Mouse (Mus musculus) thymus, postnatal 0 days (tissue): ENCODE measurements at regions not wholly inside any gene's neighbourhood (a gene's known extent, or its start where the extent isn't known, plus 50 kb on each side); places are given as distances from the start of the nearest gene placed in this dataset. TPM values are rescaled to one million over a fixed set of nuclear protein-coding genes. Genes with fewer than 3 reads are reported as not detected.
A peak's percentile ranks its signal among the peaks of the same experiment; 100 is the strongest.

Experiments used
- DNase-seq: peaks from one replicate; pipeline ENCODE4 v3.0.0-alpha.2; 2015; ENCODE audit warnings: low spot score
- microRNA counts: library from miRNA; unstranded; fragments of <30 nt; microRNA quantifications from one replicate; lab custom pipeline; 2015
- microRNA-seq: library from miRNA; unstranded; fragments of <30 nt; microRNA quantifications from one replicate; pipeline ENCODE4, GENCODE M21; 2016; ENCODE audit warnings: borderline number of aligned reads

- DNase-seq = no peak
Measured at GRCm38 (mm10) chr2:94248948-94249347, 91.2 kb upstream of the Hsd17b12 start.

- no peak for DNase-seq
Measured at GRCm38 (mm10) chr2:94246851-94247471, 89.2 kb upstream of the Hsd17b12 start.

GRCm38 (mm10) chr2:94246180-94246611 lies 88.4 kb upstream of the Hsd17b12 start:
- DNase-seq = no peak

GRCm38 (mm10) chr2:94245305-94245959 lies 87.7 kb upstream of the Hsd17b12 start:
- DNase-seq = peak; percentile 62

GRCm38 (mm10) chr2:94244140-94244539 lies 86.4 kb upstream of the Hsd17b12 start:
- no peak for DNase-seq

GRCm38 (mm10) chr2:94243053-94243916 lies 85.5 kb upstream of the Hsd17b12 start:
- DNase-seq = no peak

- DNase-seq = no peak
Measured at GRCm38 (mm10) chr2:94242406-94243052, 84.8 kb upstream of the Hsd17b12 start.

- DNase-seq = no peak
Measured at GRCm38 (mm10) chr2:94242051-94242397, 84.3 kb upstream of the Hsd17b12 start.

- DNase-seq = no peak
Measured at GRCm38 (mm10) chr2:94241301-94242050, 83.7 kb upstream of the Hsd17b12 start.

- no peak for DNase-seq
Measured at GRCm38 (mm10) chr2:94240411-94240810, 82.6 kb upstream of the Hsd17b12 start.

GRCm38 (mm10) chr2:94239573-94239972 lies 81.8 kb upstream of the Hsd17b12 start:
- no peak for DNase-seq

GRCm38 (mm10) chr2:94236479-94236878 lies 78.7 kb upstream of the Hsd17b12 start:
- DNase-seq = no peak

GRCm38 (mm10) chr2:94233597-94233996 lies 75.8 kb upstream of the Hsd17b12 start:
- DNase-seq = no peak

- no peak for DNase-seq
Measured at GRCm38 (mm10) chr2:94219421-94219820, 61.7 kb upstream of the Hsd17b12 start.

GRCm38 (mm10) chr2:94217481-94217880 lies 59.7 kb upstream of the Hsd17b12 start:
- DNase-seq = no peak

- no peak for DNase-seq
Measured at GRCm38 (mm10) chr2:94215455-94215854, 57.7 kb upstream of the Hsd17b12 start.

MicroRNAs in the stretch of these regions (microRNA counts, 519-probe panel; counts per million panel counts)
- microRNA mmu-miR-129-3p (lab: Ali Mortazavi, UCI) (473 counts per million, percentile 71 among the panel's probes with 10 or more counts), microRNA mmu-miR-129-5p (lab: Ali Mortazavi, UCI) (473 counts per million, percentile 71 among the panel's probes with 10 or more counts)

Small RNA genes lying in the stretch of these regions (microRNA-seq; reads per million reads assigned to microRNA genes)
- gene Mir129-2 (not detected), gene Mir129b (not detected)
